Mouse (Mus musculus): ENCODE results near the gene Olfr1395. TPM values are rescaled to one million over a fixed set of nuclear protein-coding genes. Genes with fewer than 3 reads are reported as not detected.
A peak's percentile ranks its signal among the peaks of the same experiment; 100 is the strongest.

The Olfr1395 gene
- not detected in 2 replicates for polyA plus RNA-seq (2015; fragmentation: Nextera tagmentation; extraction: Ambion mirVana)

DNA sequence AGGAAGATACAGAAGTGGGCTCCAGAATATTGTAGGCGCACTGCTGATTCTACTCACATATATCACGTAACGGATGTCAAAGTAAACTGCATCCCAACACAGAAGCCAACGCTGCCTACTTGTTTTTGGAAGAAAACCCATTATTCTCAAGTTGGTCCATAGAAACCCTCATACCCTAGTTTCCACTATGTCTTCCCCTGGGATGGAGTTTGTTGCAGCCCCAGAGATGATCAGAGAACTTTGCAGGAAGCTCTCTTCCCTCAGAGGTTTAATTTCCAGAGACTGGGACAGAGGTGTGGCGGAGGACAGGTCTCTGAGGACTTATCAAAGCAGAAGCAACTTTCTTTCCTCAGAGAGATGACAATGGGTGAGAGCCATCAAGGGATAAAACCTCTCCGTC, at the start of gene Olfr1395:
TSS of gene Olfr1395 (plus strand) at position 301 of the 400 bp plus-strand sequence.
- ATAC-seq = no peak

GRCm38 (mm10) chr11:49092786-49093185, 49.3 kb upstream of the Olfr1395 start:
- Histone ChIP-seq H3K27ac (no peak overlapping the region), H3K4me1 (replicated peaks) (peaks cover 8% of the 10 kb centered on the region), H3K9me3 (no peaks in the 10 kb centered on the region), H3K36me3 (no peaks in the 10 kb centered on the region), H3K9ac (no peak overlapping the region), H3K4me2 (replicated peaks) (no peak overlapping the region), H3K27me3 (replicated peaks) (no peaks in the 10 kb centered on the region), H3K4me3 (replicated peaks) (no peak overlapping the region)
- ATAC-seq = no peak
- 95% methylated on average over 2 of the region's 2 CpGs for WGBS

More for the DNA sequence above, at the start of gene Olfr1395:
- H3K27ac ChIP-seq = no peak within 1 kb of the TSS
- no peak within 1 kb of the TSS for H3K4me3 ChIP-seq (replicated peaks)
- H3K9ac ChIP-seq = no peak within 1 kb of the TSS
- H3K4me2 ChIP-seq (replicated peaks) = no peak within 1 kb of the TSS
- WGBS = 92% methylated on average over 6 of the region's 6 CpGs
- H3K36me3 ChIP-seq = no peaks in the 10 kb centered on the region
- no peaks in the 10 kb centered on the region for H3K27me3 ChIP-seq (replicated peaks)
- no peaks in the 10 kb centered on the region for H3K9me3 ChIP-seq
- no peaks in the 10 kb centered on the region for H3K4me1 ChIP-seq (replicated peaks)

- no peaks in the 10 kb centered on the region for H3K9me3 ChIP-seq
- ATAC-seq = no peak
- no peak overlapping the region for H3K9ac ChIP-seq
- H3K4me3 ChIP-seq (replicated peaks) = no peak overlapping the region
- WGBS = 81% methylated on average over 6 of the region's 6 CpGs
- H3K36me3 ChIP-seq = no peaks in the 10 kb centered on the region
- H3K4me1 ChIP-seq (replicated peaks) = peaks cover 2% of the 10 kb centered on the region; the same call in 1 of the 2 replicates
- no peaks in the 10 kb centered on the region for H3K27me3 ChIP-seq (replicated peaks)
- H3K4me2 ChIP-seq (replicated peaks) = no peak overlapping the region
- H3K27ac ChIP-seq = no peak overlapping the region
These were observed 48.0 kb upstream of the Olfr1395 start for GRCm38 (mm10) chr11:49093861-49094660.

GRCm38 (mm10) chr11:49095367-49095766, 46.7 kb upstream of the Olfr1395 start:
- H3K27ac ChIP-seq = no peak overlapping the region
- no peaks in the 10 kb centered on the region for H3K27me3 ChIP-seq (replicated peaks)
- H3K4me2 ChIP-seq (replicated peaks) = no peak overlapping the region
- no peaks in the 10 kb centered on the region for H3K9me3 ChIP-seq
- H3K4me3 ChIP-seq (replicated peaks) = no peak overlapping the region
- H3K36me3 ChIP-seq = no peaks in the 10 kb centered on the region
- no peak for ATAC-seq
- WGBS = 83% methylated on average over 4 of the region's 4 CpGs
- no peak overlapping the region for H3K9ac ChIP-seq
- no peaks in the 10 kb centered on the region; the same call in 1 of the 2 replicates for H3K4me1 ChIP-seq (replicated peaks)

GRCm38 (mm10) chr11:49100409-49100808, 41.7 kb upstream of the Olfr1395 start:
- Histone ChIP-seq H3K4me1 (replicated peaks) (0 out of 2 replicates have a peak, but pooled peaks cover 3% of the 10 kb centered on the region), H3K27me3 (replicated peaks) (no peaks in the 10 kb centered on the region), H3K4me2 (replicated peaks) (no peak overlapping the region), H3K9ac (no peak overlapping the region), H3K9me3 (no peaks in the 10 kb centered on the region), H3K4me3 (replicated peaks) (no peak overlapping the region), H3K27ac (no peak overlapping the region), H3K36me3 (no peaks in the 10 kb centered on the region)
- ATAC-seq = no peak
- WGBS = 89% methylated on average over 3 of the region's 3 CpGs

DNA sequence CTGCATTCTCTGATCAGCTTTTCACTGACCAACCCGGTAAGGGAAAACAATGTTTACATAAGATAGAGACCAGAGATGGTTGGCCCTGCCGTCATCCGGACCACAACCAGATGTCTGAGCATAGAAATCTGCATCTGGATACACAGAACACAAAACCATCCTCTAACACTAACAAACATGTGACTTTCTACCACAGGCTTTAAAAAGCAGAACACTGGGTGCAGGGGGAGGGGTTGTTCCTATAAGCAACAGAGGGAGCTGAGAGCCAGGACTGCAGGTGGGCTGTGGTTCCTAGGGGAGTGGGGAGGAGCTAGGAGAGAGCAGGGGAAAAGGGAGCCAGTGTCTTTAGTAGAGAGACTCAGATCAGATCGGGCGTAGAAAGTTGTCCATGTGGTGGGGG, 40.6 kb upstream of the Olfr1395 start:
- no peak for ATAC-seq
- H3K9ac ChIP-seq = no peak overlapping the region
- WGBS = 26% methylated on average over 5 of the region's 5 CpGs

DNA sequence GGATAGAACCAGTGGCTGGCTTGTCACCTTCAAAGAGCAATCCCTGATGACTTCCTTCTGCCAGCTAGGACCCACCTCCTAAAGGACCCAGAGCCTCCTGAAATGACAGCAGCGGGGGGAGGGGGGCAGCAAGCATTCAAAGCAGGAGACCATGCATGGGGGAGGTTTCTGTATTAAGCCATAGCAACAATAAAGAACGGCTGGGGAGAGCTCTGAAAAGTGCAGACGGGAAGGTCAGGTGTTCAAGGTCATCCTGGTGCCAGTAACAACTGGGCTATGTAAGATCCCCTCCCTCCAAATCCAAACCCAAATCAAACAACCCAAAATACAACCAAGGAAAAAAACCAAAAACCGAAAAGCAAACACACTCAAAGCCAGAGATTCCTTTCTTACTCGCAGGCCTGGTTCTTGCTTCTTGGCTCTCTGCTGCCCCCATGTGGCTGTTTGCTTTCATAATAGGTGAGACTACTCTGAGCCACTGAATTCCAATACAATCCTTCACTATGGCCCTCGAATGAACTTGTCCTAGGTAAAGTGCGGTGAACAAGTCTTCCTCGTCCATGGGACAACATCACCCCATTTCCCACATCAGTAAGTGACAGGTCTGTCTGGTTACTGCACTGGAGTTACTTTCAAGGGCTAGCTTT, 38.9 kb upstream of the Olfr1395 start:
- Histone ChIP-seq H3K4me2 (replicated peaks) (no peak overlapping the region), H3K27ac (no peak overlapping the region), H3K4me1 (replicated peaks) (0 out of 2 replicates have a peak, but pooled peaks cover 3% of the 10 kb centered on the region), H3K27me3 (replicated peaks) (no peaks in the 10 kb centered on the region), H3K9ac (no peak overlapping the region), H3K4me3 (replicated peaks) (no peak overlapping the region), H3K9me3 (no peaks in the 10 kb centered on the region), H3K36me3 (no peaks in the 10 kb centered on the region)
- ATAC-seq = peak; percentile 74
- 10% methylated on average over 8 of the region's 8 CpGs for WGBS

More for the DNA sequence above, 40.6 kb upstream of the Olfr1395 start:
- Histone ChIP-seq H3K4me2 (replicated peaks) (no peak overlapping the region), H3K9me3 (no peaks in the 10 kb centered on the region), H3K36me3 (no peaks in the 10 kb centered on the region), H3K27ac (no peak overlapping the region), H3K27me3 (replicated peaks) (no peaks in the 10 kb centered on the region), H3K4me1 (replicated peaks) (0 out of 2 replicates have a peak, but pooled peaks cover 3% of the 10 kb centered on the region), H3K4me3 (replicated peaks) (no peak overlapping the region)

DNA sequence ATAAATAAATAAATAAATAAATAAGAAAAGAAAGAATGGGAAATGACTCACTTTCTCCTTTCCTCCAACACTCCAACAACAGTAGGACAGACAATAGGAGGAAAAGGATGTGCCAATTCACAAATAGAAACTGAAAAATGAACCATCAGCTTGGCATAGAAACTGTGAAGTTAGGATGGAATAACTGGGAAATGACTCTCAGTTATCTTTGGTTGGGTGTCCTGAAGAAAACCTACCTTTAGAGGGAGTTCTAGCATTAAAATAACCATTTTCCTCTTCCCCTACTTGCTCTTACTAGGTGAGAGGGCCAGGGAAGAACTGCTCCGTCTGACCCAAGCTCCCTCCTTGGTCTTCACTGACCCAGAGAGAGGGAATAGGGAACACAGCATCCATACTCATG, 36.3 kb upstream of the Olfr1395 start:
- WGBS = 70% methylated on average over 1 of the region's 1 CpGs
- no peak overlapping the region for H3K9ac ChIP-seq
- ATAC-seq = no peak
- H3K9me3 ChIP-seq = no peaks in the 10 kb centered on the region
- no peak overlapping the region for H3K27ac ChIP-seq
- no peaks in the 10 kb centered on the region for H3K27me3 ChIP-seq (replicated peaks)
- no peak overlapping the region for H3K4me2 ChIP-seq (replicated peaks)
- H3K36me3 ChIP-seq = no peaks in the 10 kb centered on the region
- 0 out of 2 replicates have a peak, but pooled peaks cover 3% of the 10 kb centered on the region for H3K4me1 ChIP-seq (replicated peaks)
- no peak overlapping the region for H3K4me3 ChIP-seq (replicated peaks)

- peak; percentile 75 for ATAC-seq
- Histone ChIP-seq H3K4me3 (replicated peaks) (no peak overlapping the region), H3K4me2 (replicated peaks) (no peak overlapping the region), H3K9ac (no peak overlapping the region), H3K27ac (no peak overlapping the region), H3K9me3 (no peaks in the 10 kb centered on the region), H3K27me3 (replicated peaks) (no peaks in the 10 kb centered on the region), H3K36me3 (no peaks in the 10 kb centered on the region), H3K4me1 (replicated peaks) (0 out of 2 replicates have a peak, but pooled peaks cover 3% of the 10 kb centered on the region)
- 40% methylated on average over 10 of the region's 10 CpGs for WGBS
These were observed 34.2 kb upstream of the Olfr1395 start for GRCm38 (mm10) chr11:49107650-49108537.

DNA sequence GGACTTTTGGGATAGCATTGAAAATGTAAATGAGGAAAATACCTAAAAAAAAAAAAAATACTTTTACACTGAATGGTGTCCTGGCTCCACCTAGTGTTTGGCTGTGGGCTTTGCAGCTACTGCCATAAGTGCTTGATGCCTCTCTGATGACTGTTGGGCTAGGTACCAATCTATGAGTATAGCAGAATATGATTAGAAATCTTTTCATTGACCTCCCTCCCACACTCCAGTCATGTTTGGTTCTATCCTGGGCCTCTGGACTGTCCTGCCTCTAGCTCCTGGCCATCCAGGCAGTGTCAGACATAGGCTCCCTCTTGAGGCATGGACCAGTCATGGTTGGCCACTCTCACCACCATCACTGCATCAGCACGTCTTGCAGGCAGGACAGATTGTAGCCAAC, 33.2 kb upstream of the Olfr1395 start:
- ATAC-seq = peak; percentile 23; the same call in 1 of the 2 replicates
- H3K4me1 ChIP-seq (replicated peaks) = no peaks in the 10 kb centered on the region
- no peak overlapping the region for H3K4me3 ChIP-seq (replicated peaks)
- H3K9ac ChIP-seq = no peak overlapping the region
- no peaks in the 10 kb centered on the region for H3K27me3 ChIP-seq (replicated peaks)
- no peaks in the 10 kb centered on the region for H3K36me3 ChIP-seq
- H3K9me3 ChIP-seq = no peaks in the 10 kb centered on the region
- H3K27ac ChIP-seq = no peak overlapping the region
- WGBS = 44% methylated on average over 1 of the region's 1 CpGs
- no peak overlapping the region for H3K4me2 ChIP-seq (replicated peaks)

DNA sequence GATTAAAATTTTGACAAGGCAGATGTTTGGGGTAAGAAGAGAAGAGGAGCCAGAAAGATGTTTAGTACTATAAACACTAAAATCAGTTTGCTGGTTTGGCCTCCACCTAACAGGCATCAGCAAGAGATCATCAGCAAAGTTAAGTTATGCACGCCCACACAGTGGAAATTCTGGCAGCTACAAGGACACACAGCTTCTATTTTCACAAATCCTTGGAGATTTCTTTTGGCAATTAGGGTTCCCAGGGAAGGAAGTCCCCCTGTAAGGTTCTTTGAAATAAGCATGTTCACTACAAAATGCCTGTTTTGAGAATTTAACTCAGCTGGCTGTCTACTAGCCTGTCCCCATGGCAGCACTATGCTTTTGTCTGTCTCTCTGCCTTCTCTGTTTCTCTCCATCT, 31.1 kb upstream of the Olfr1395 start:
- 56% methylated on average over 1 of the region's 1 CpGs for WGBS
- no peaks in the 10 kb centered on the region for H3K36me3 ChIP-seq

More for the DNA sequence above, 31.1 kb upstream of the Olfr1395 start:
- Histone ChIP-seq H3K9me3 (no peaks in the 10 kb centered on the region), H3K4me1 (replicated peaks) (no peaks in the 10 kb centered on the region), H3K4me2 (replicated peaks) (no peak overlapping the region), H3K4me3 (replicated peaks) (no peak overlapping the region), H3K27me3 (replicated peaks) (no peaks in the 10 kb centered on the region), H3K27ac (no peak overlapping the region), H3K9ac (no peak overlapping the region)
- ATAC-seq = no peak
